Mouse (Mus musculus) cerebellum, postnatal 25 days (tissue): ENCODE data around the gene Fancc.
"Not testable (repeated sequence)": the region's sequence is repeated elsewhere in the genome, so short reads cannot be mapped to it uniquely, and the experiment has no call there.

Experiments
- DNase-seq, 2 experiments: peaks; one replicate each; pipeline ENCODE4 v3.0.0; 2021; ENCODE audit warnings: mixed read lengths in 2 of 2

The Fancc gene

GRCm38 (mm10) chr13:63514931-63515360, 17.9 kb upstream of the Fancc start:
- DNase-seq = no peak

- DNase-seq = peak; percentile 52 to 68
These were observed 16.5 kb upstream of the Fancc start for GRCm38 (mm10) chr13:63513374-63514098.

- no peak for DNase-seq
These were observed 15.3 kb upstream of the Fancc start for GRCm38 (mm10) chr13:63512411-63512810.

- DNase-seq = no peak
These were observed 10.7 kb upstream of the Fancc start for GRCm38 (mm10) chr13:63507821-63508220.

- no peak for DNase-seq
These were observed 10.0 kb upstream of the Fancc start for GRCm38 (mm10) chr13:63507001-63507556.

GRCm38 (mm10) chr13:63506364-63506763, 9.3 kb upstream of the Fancc start:
- no peak for DNase-seq

- DNase-seq = no peak
These were observed 5.3 kb upstream of the Fancc start for GRCm38 (mm10) chr13:63502391-63502790.

- DNase-seq = no peak
These were observed 2.4 kb upstream of the Fancc start for GRCm38 (mm10) chr13:63499489-63499888.

- no peak for DNase-seq
These were observed 9.4 kb downstream of the Fancc start for GRCm38 (mm10) chr13:63487707-63488042.

- no peak for DNase-seq
These were observed 10.0 kb downstream of the Fancc start for GRCm38 (mm10) chr13:63486791-63487706.

- DNase-seq = no peak
These were observed 21.7 kb downstream of the Fancc start for GRCm38 (mm10) chr13:63475356-63475755.

- peak; percentile 40 to 70 for DNase-seq
These were observed 44.2 kb downstream of the Fancc start for GRCm38 (mm10) chr13:63452898-63453297.

GRCm38 (mm10) chr13:63451140-63451539, 45.9 kb downstream of the Fancc start:
- no peak for DNase-seq

GRCm38 (mm10) chr13:63445419-63445818, 51.7 kb downstream of the Fancc start:
- no peak for DNase-seq

GRCm38 (mm10) chr13:63432759-63433158, 64.3 kb downstream of the Fancc start:
- peak; percentile 20 to 45 for DNase-seq

- DNase-seq = no peak
These were observed 65.3 kb downstream of the Fancc start for GRCm38 (mm10) chr13:63431857-63432191.

GRCm38 (mm10) chr13:63431030-63431856, 65.8 kb downstream of the Fancc start:
- peak; percentile 92 to 95 for DNase-seq

GRCm38 (mm10) chr13:63430681-63431029, 66.4 kb downstream of the Fancc start:
- no peak for DNase-seq

GRCm38 (mm10) chr13:63430206-63430605, 66.9 kb downstream of the Fancc start:
- peak in 1 of 2 experiments; percentile 6 for DNase-seq

- DNase-seq = not testable (repeated sequence)
These were observed 68.9 kb downstream of the Fancc start for GRCm38 (mm10) chr13:63428211-63428610.

- no peak for DNase-seq
These were observed 74.0 kb downstream of the Fancc start for GRCm38 (mm10) chr13:63423060-63423459.

GRCm38 (mm10) chr13:63421225-63421624, 75.9 kb downstream of the Fancc start:
- DNase-seq = no peak

- DNase-seq = no peak
These were observed 78.9 kb downstream of the Fancc start for GRCm38 (mm10) chr13:63418148-63418547.
